Mouse (Mus musculus) hindbrain, embryonic 11.5 days (tissue): ENCODE results near the gene Tmem107. TPM values are rescaled to one million over a fixed set of nuclear protein-coding genes. Genes with fewer than 3 reads are reported as not detected.

Experiments
- ATAC-seq: fragments of 200-750 bp; cut with Nextera tagmentation; 2 replicates; pipeline ENCODE4 v1.8.0; 2017; ENCODE audit warnings: mild to moderate bottlenecking, moderate TSS enrichment, moderate library complexity; ENCODE audit not compliant: low FRiP score
- DNase-seq: peaks from one replicate; pipeline ENCODE4 v3.0.0-alpha.2; 2015; ENCODE audit warnings: low spot score
- H3K27ac ChIP-seq: fragments of 300-500 bp; sonication (generic); 2 replicates; pipeline ENCODE4 v1.5.1; 2014; ENCODE audit warnings: mild to moderate bottlenecking, low read depth, low read length
- H3K27me3 ChIP-seq: fragments of 300-500 bp; sonication (generic); 2 replicates; pipeline ENCODE4 v1.6.1; 2014; ENCODE audit warnings: mild to moderate bottlenecking, low read length, moderate library complexity, mixed read lengths; ENCODE audit not compliant: control insufficient read depth, insufficient read depth
- H3K36me3 ChIP-seq: fragments of 300-500 bp; sonication (generic); 2 replicates; pipeline ENCODE4 v1.6.1; 2014; ENCODE audit warnings: mild to moderate bottlenecking, low read length, moderate library complexity, mixed read lengths; ENCODE audit not compliant: control insufficient read depth, insufficient read depth
- H3K4me1 ChIP-seq: fragments of 300-500 bp; sonication (generic); replicated peaks from 2 replicates; pipeline ENCODE4 v1.6.1; 2014; ENCODE audit warnings: low read length, mixed read lengths; ENCODE audit not compliant: control insufficient read depth, insufficient read depth
- H3K4me2 ChIP-seq: fragments of 300-500 bp; sonication (generic); replicated peaks from 2 replicates; pipeline ENCODE4 v1.6.1; 2014; ENCODE audit warnings: mild to moderate bottlenecking, low read depth, low read length
- H3K4me3 ChIP-seq: fragments of 300-500 bp; sonication (generic); 2 replicates; pipeline ENCODE4 v1.5.1; 2014; ENCODE audit warnings: low read depth, low read length
- H3K9ac ChIP-seq: fragments of 300-500 bp; sonication (generic); 2 replicates; pipeline ENCODE4 v1.6.1; 2014; ENCODE audit warnings: low read depth, low read length
- H3K9me3 ChIP-seq: fragments of 300-500 bp; sonication (generic); 2 replicates; pipeline ENCODE4 v1.6.1; 2016; ENCODE audit warnings: low read length; ENCODE audit not compliant: control insufficient read depth
- WGBS: fragments of 180-500 bp; shearing (Covaris S2); extraction: QIAGEN DNeasy Blood & Tissue Kit; methylation state at CpG from one replicate; pipeline ENCODE4 v1.1.7; 2014; 5-methylcytosine and 5-hydroxymethylcytosine counted together
- polyA plus RNA-seq: library from polyadenylated mRNA; unstranded; fragments of >200 nt; fragmentation: Nextera tagmentation; extraction: Ambion mirVana; gene quantifications from 2 replicates; pipeline ENCODE4 v1.2.1, GENCODE M21; 2014

Gene Tmem107
- polyA plus RNA-seq, 1 experiment from 2014 or later, result 54.6 TPM

GRCm38 (mm10) chr11:69087082-69087481, 16.5 kb downstream of the Tmem107 start:
- H3K27ac ChIP-seq, result peak overlapping the region; percentile 52; the same call in 1 of the 2 replicates
- no peaks in the 10 kb centered on the region for H3K9me3 ChIP-seq
- H3K4me2 ChIP-seq, result no peak overlapping the region
- H3K27me3 ChIP-seq, result no peaks in the 10 kb centered on the region
- H3K9ac ChIP-seq, result no peak overlapping the region
- DNase-seq, result no peak
- ATAC-seq, result no peak
- 29% methylated on average over 4 of the region's 4 CpGs for WGBS
- no peak overlapping the region for H3K4me3 ChIP-seq
- peaks cover 13% of the 10 kb centered on the region for H3K4me1 ChIP-seq
- no peaks in the 10 kb centered on the region for H3K36me3 ChIP-seq

DNA sequence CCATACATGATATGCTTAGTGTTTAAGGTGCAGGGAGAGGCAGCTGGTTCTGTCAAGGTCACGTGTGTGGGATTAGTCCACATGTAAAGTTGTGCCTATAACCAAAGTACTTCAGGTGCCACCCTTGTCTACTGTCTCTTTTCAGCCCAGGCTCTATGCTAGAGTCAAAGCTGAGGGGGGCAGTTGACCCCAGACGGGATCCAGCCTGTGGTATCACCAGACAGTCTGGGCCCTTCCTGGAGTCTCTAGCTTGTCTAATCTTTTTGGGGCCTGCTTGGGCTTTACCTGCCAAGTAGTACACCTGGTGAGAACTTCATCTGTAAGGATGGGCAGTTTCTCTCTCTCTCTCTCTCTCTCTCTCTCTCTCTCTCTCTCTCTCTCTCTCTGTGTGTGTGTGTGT, 17.0 kb downstream of the Tmem107 start:
- H3K4me2 ChIP-seq, result no peak overlapping the region; the same call in 1 of the 2 replicates
- no peaks in the 10 kb centered on the region for H3K27me3 ChIP-seq
- H3K9ac ChIP-seq, result peak overlapping the region; percentile 89; the same call in 1 of the 2 replicates
- H3K4me3 ChIP-seq, result no peak overlapping the region
- peaks cover 13% of the 10 kb centered on the region for H3K4me1 ChIP-seq
- H3K27ac ChIP-seq, result peak overlapping the region; percentile 52
- no peak for DNase-seq
- no peak for ATAC-seq
- H3K9me3 ChIP-seq, result no peaks in the 10 kb centered on the region
- H3K36me3 ChIP-seq, result 0 out of 2 replicates have a peak, but pooled peaks cover 1% of the 10 kb centered on the region
- WGBS, result 74% methylated on average over 2 of the region's 2 CpGs

DNA sequence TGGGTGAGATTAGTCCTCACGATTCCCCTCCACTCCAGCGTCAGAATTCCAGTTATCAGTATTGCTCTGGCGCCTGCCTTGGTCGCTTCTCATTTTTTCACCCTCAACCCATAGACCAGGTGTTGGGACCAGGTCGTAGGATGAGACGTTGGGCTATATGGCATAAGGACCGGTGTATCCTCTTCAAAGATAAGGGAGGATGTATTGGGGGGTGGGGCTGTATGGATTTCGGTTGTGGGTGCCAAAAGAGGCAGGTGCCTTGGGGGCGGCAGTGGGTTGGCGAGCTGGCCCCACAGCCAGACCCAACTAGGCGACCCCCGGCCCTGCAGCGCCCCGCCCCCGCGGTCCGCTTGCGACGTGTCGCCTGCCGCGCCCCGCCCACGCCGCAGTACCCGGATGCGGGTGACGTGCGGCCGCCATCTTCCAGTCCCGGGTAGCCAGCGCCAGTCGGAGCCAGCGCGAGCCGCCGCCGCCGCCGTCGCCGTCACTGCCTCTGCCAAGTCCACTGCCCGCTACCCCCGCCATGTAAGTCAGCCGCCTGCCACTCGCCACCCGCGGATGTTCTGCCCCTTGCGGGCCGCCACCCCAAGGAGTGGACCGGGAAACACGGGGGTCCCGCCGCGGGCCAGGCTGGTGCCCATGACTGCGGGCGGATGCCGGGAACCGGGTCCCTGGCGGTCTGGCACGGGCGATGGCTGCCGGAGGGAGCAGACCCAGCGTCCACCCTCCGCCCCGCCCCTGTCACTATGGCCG, 17.7 kb downstream of the Tmem107 start, which contains the start of gene Vamp2:
Gene Vamp2 (plus strand): TSS at position 388 of the 753 bp plus-strand sequence.
- WGBS, result under 1% methylated on average over 60 of the region's 67 CpGs
- peak within 1 kb of the TSS; percentile 81 for H3K4me3 ChIP-seq
- H3K9ac ChIP-seq, result peak within 1 kb of the TSS; percentile 89
- no peaks in the 10 kb centered on the region for H3K27me3 ChIP-seq
- ATAC-seq (peak; percentile 86), DNase-seq (peak; percentile 98)
- no peaks in the 10 kb centered on the region for H3K9me3 ChIP-seq
- peak within 1 kb of the TSS; percentile 92 for H3K4me2 ChIP-seq
- H3K27ac ChIP-seq, result peak within 1 kb of the TSS; percentile 86
- 0 out of 2 replicates have a peak, but pooled peaks cover 3% of the 10 kb centered on the region for H3K36me3 ChIP-seq
- H3K4me1 ChIP-seq, result peaks cover 13% of the 10 kb centered on the region

DNA sequence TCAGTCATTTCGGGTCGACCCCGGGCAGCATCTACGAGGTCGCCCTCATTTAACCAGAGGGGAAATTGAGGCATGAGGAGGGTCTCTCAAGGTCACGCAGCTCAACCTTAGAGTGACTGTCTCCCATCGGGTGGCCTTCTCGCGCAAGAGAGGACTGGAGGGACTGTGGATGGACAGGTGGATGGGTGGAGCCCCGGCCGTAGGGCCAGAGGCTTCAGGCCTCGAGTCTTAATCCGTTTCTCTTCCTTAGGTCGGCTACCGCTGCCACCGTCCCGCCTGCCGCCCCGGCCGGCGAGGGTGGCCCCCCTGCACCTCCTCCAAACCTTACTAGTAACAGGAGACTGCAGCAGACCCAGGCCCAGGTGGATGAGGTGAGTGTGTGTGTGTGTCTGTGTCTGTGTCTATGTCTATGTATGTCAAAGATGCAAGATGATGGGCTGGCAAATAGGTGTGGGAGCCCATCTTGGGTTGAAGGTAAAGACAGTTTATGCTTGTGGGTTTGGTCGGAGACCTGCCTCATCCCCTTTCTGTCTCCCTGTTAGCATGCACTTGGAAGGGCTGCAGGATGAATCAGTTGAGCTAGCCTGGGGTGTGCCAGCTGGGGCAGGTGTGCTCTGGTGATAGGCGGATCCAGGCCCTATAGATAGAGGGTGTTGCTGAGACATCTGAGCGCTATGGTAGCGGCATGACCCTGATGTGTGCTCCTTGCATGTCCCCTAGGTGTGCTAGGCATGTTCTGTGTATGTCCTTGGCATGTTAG, 18.4 kb downstream of the Tmem107 start:
- H3K9ac ChIP-seq, result peak overlapping the region; percentile 89
- no peaks in the 10 kb centered on the region for H3K27me3 ChIP-seq
- WGBS, result 12% methylated on average over 25 of the region's 25 CpGs
- H3K4me1 ChIP-seq, result peaks cover 13% of the 10 kb centered on the region
- peak overlapping the region; percentile 86 for H3K27ac ChIP-seq
- peak overlapping the region; percentile 92 for H3K4me2 ChIP-seq
- H3K9me3 ChIP-seq, result no peaks in the 10 kb centered on the region
- DNase-seq (no peak), ATAC-seq (peak; percentile 18; the same call in 1 of the 2 replicates)
- H3K4me3 ChIP-seq, result peak overlapping the region; percentile 81
- 0 out of 2 replicates have a peak, but pooled peaks cover 3% of the 10 kb centered on the region for H3K36me3 ChIP-seq

GRCm38 (mm10) chr11:69089616-69090290, 19.1 kb downstream of the Tmem107 start:
- Histone ChIP-seq H3K27ac (no peak overlapping the region), H3K9me3 (no peaks in the 10 kb centered on the region), H3K4me3 (peak overlapping the region; percentile 81), H3K27me3 (no peaks in the 10 kb centered on the region), H3K9ac (peak overlapping the region; percentile 89; the same call in 1 of the 2 replicates), H3K36me3 (0 out of 2 replicates have a peak, but pooled peaks cover 3% of the 10 kb centered on the region), H3K4me2 (peak overlapping the region; percentile 92), H3K4me1 (peaks cover 13% of the 10 kb centered on the region)
- WGBS, result 92% methylated on average over 12 of the region's 12 CpGs
- no peak for ATAC-seq
- no peak for DNase-seq

DNA sequence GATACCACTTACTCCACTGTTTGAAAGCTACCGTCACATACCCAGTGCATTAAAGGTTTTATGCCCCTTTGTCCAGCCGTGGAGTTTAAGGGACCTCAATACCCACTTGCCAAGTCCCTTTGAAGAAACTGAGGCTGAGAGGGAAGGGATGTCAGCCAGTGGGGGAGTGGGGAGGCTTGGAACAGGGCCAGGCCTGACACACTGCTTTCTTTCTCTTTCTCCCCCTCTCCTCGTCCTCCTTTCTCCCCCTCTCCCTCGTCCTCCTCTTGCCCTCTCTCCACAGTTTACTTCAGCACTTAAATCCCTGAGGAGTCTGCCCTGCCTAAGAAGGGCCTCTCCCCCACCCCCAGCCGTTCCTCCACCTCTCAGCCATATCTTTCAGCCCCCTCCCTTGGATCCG, 19.8 kb downstream of the Tmem107 start:
- 80% methylated on average over 6 of the region's 6 CpGs for WGBS

DNA sequence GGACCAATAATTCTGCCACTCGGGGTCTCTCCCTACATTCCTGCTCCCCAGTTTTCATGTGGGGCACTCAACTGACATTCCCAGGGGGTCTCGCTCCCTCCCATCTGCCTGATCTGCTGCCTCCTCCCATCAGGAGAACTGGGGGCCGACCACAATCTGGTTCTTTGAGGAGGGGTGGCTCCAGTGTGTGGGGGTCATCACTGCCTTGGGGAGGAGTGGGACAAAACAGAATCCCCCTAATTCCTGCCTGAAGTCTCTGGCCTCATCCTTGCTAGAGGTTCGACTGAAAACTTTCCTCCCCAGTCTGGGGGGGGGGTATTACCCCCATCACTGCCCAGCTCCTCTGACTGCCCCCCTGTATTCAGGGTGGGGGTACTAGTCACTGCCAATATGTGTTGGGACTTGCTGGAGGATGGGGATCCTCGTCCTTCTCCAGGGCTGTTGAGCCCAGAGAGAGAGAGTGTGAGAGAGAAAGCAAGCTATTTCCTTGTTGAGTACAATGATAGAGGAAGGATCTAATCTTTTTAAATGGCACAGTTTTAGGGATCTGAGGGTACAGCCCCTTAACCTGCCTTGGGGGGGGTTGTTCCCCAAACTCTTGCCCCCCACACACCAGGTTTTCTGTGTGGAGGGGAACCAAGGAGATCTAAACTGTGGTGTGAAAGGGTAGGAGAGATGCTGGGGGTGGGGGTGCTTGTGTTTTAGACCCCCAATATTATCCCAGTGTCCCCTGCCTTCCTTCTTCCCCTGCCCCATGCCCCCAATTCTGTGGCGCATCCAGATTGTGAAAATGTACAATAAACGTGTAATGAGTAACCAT, 21.2 kb downstream of the Tmem107 start:
- H3K4me1 ChIP-seq, result peaks cover 17% of the 10 kb centered on the region
- no peaks in the 10 kb centered on the region for H3K9me3 ChIP-seq
- H3K9ac ChIP-seq, result no peak overlapping the region
- 69% methylated on average over 7 of the region's 7 CpGs for WGBS
- H3K4me3 ChIP-seq, result no peak overlapping the region
- no peak for ATAC-seq
- 0 out of 2 replicates have a peak, but pooled peaks cover 3% of the 10 kb centered on the region for H3K36me3 ChIP-seq
- no peak for DNase-seq
- no peak overlapping the region for H3K27ac ChIP-seq
- H3K27me3 ChIP-seq, result no peaks in the 10 kb centered on the region
- H3K4me2 ChIP-seq, result no peak overlapping the region

More for the DNA sequence above, 19.8 kb downstream of the Tmem107 start:
- Histone ChIP-seq H3K9me3 (no peaks in the 10 kb centered on the region), H3K27me3 (no peaks in the 10 kb centered on the region), H3K4me1 (peaks cover 13% of the 10 kb centered on the region), H3K4me3 (no peak overlapping the region), H3K27ac (no peak overlapping the region), H3K9ac (0 out of 2 replicates have a peak overlapping the region, but pooled peaks have one; percentile 7), H3K36me3 (0 out of 2 replicates have a peak, but pooled peaks cover 3% of the 10 kb centered on the region), H3K4me2 (no peak overlapping the region)
- ATAC-seq (no peak), DNase-seq (no peak)

DNA sequence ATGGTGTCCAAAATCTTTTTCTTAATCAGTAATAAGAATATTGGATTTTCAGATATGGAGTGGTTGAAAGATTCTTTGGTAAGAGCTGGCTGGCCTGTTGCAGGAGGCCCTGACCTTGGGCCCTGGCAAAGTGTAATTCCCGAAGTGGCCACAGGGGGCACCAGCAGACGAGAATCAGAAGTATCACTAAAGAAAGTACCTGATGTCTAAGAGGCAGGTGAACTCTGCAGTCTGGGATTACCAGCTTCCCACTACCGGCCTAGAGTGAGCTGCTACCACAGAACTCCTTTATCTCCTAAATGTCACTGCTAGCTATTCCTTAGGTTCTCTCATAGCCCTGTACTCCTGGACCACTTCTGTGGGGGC, 21.8 kb downstream of the Tmem107 start:
- no peak overlapping the region for H3K4me3 ChIP-seq
- H3K9me3 ChIP-seq, result no peaks in the 10 kb centered on the region
- H3K27ac ChIP-seq, result no peak overlapping the region
- no peaks in the 10 kb centered on the region for H3K27me3 ChIP-seq
- H3K9ac ChIP-seq, result no peak overlapping the region
- ATAC-seq (no peak), DNase-seq (peak; percentile 90)
- H3K4me2 ChIP-seq, result no peak overlapping the region
- WGBS, result 0% methylated on average over 3 of the region's 3 CpGs
- 0 out of 2 replicates have a peak, but pooled peaks cover 3% of the 10 kb centered on the region for H3K36me3 ChIP-seq
- H3K4me1 ChIP-seq, result peaks cover 22% of the 10 kb centered on the region
